In the genomic region with DNA sequence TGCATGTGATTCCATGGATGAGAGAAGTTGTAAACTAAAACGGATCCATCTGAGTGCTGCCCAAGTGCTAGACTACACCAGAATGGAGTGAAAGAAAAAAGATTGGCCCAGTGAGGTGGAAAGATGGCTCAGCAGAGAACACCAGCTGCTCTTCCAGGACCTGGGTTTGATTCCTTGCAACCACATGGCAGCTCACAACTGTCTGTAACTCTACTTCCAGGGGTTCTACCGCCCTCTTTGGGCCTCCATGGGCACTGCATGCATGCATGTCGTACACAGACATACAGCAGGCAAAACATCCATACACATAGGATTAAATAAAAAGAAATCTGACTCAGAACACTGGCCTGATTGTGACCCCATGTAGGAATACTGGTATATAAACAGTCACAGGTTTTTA, we compare ENCODE assay signal across 9 mouse cellular contexts. TPM values are rescaled to one million over a fixed set of nuclear protein-coding genes. Genes with fewer than 3 reads are reported as not detected.
DNase-seq lines count a peak whose midpoint lies in the region; ATAC-seq and TF ChIP-seq lines count a peak whose summit lies in the region.
"Had no signal": no experiment of that assay in that cellular context is flagged by ENCODE, and none has a peak within 500 bp of the region (broad histone marks: within the 10 kb centered on the region; RNA-seq: fewer than 3 reads in every experiment).

No protein-coding gene starts in this region.

- no peak overlapping the region for H3K9ac ChIP-seq in ES-Bruce4 (ENCODE audit: low read depth, poor library complexity, severe bottlenecking)

- H3K4me3 ChIP-seq in kidney, adult 2 months (ENCODE audit: insufficient read depth, low read depth, low read length) = no peak overlapping the region
- H3K4me3 ChIP-seq in ES-Bruce4 (ENCODE audit: low read depth, low read length) = no peak overlapping the region
- no peak overlapping the region for H3K4me3 ChIP-seq in limb, embryonic 10.5 days

- H3K4me1 ChIP-seq in kidney, adult 2 months (ENCODE audit: control insufficient read depth, insufficient read depth, low read length) = no peaks in the 10 kb centered on the region
- H3K4me1 ChIP-seq in ES-Bruce4 (ENCODE audit: control insufficient read depth, insufficient read depth, low read length) = no peaks in the 10 kb centered on the region
- H3K4me1 ChIP-seq in limb, embryonic 10.5 days = peaks cover 29% of the 10 kb centered on the region

- no peak for DNase-seq in kidney, adult 2 months
- no peak for DNase-seq in kidney, adult 18-20 months
- peak; percentile 12 for DNase-seq in 3T3-L1 (ENCODE audit: low read depth, low spot score)
- no peak for DNase-seq in layer of hippocampus, adult 11-12 months (ENCODE audit: low spot score)
- DNase-seq in limb, embryonic 10.5 days (ENCODE audit: low spot score) = no peak
- DNase-seq: gastrocnemius, postnatal 25 days; lung, postnatal 10 days had no signal

- no peaks in the 10 kb centered on the region for H3K9me3 ChIP-seq in ES-Bruce4 (replicated peaks; ENCODE audit: control insufficient read depth, insufficient read depth, low read length, poor library complexity, severe bottlenecking)
- no peaks in the 10 kb centered on the region; the same call in 1 of the 2 replicates for H3K9me3 ChIP-seq in limb, embryonic 10.5 days (replicated peaks)

- WGBS in kidney, adult 2 months = 88% methylated on average over 3 of the region's 3 CpGs
- 78% methylated on average over 3 of the region's 3 CpGs for WGBS in limb, embryonic 10.5 days

- no peaks in the 10 kb centered on the region for H3K36me3 ChIP-seq in kidney, adult 2 months (ENCODE audit: control insufficient read depth, insufficient read depth, low read length)
- no peaks in the 10 kb centered on the region; the same call in 1 of the 2 replicates for H3K36me3 ChIP-seq in ES-Bruce4 (ENCODE audit: control insufficient read depth, insufficient read depth, low read length, poor library complexity, severe bottlenecking)
- H3K36me3 ChIP-seq in limb, embryonic 10.5 days = peaks cover 5% of the 10 kb centered on the region

- TF ChIP-seq EP300 in ES-Bruce4 (IDR thresholded peaks at IDR 0.05; ENCODE audit: insufficient read depth, low read depth, low read length) = no peak

- H3K27me3 ChIP-seq in kidney, adult 2 months (replicated peaks; ENCODE audit: control insufficient read depth, insufficient read depth, low read length) = no peaks in the 10 kb centered on the region
- H3K27me3 ChIP-seq in ES-Bruce4 (ENCODE audit: control insufficient read depth, insufficient read depth, low read length, poor library complexity, severe bottlenecking) = no peaks in the 10 kb centered on the region
- H3K27me3 ChIP-seq in limb, embryonic 10.5 days (ENCODE audit: low read depth, poor library complexity, severe bottlenecking) = no peaks in the 10 kb centered on the region

- no peak overlapping the region for H3K27ac ChIP-seq in kidney, adult 2 months (ENCODE audit: insufficient read depth, low read depth, low read length)
- no peak overlapping the region for H3K27ac ChIP-seq in ES-Bruce4 (ENCODE audit: insufficient read depth, low read length)
- no peak overlapping the region for H3K27ac ChIP-seq in limb, embryonic 10.5 days

- peak; percentile 52; the same call in 1 of the 2 replicates for ATAC-seq in granulocyte monocyte progenitor cell, adult 5-6 weeks (replicated peaks; ENCODE audit: poor library complexity, severe bottlenecking)

- TF ChIP-seq POLR2A in kidney, adult 2 months (IDR thresholded peaks at IDR 0.05; ENCODE audit: low read depth, low read length) = no peak
- TF ChIP-seq POLR2A in ES-Bruce4 (IDR thresholded peaks at IDR 0.05; ENCODE audit: insufficient read depth, low read length) = no peak

- peak; percentile 33; the same call in 1 of the 2 replicates for TF ChIP-seq CTCF in kidney, adult 2 months (conservative IDR thresholded peaks at IDR 0.05; ENCODE audit: insufficient read depth, insufficient read length, low read depth, low read length)
- peak; percentile 60 for TF ChIP-seq CTCF in ES-Bruce4 (IDR thresholded peaks at IDR 0.05; ENCODE audit: low read depth, low read length)

RNA-seq across cellular contexts. Expression of a gene that starts 52.9 kb away (rescaled TPM):
- 33.3 and 35.1 TPM in 2 replicates for polyA plus RNA-seq in kidney, adult 2 months (2012; rRNA removed)
- 18.3 and 18.5 TPM in 2 replicates for polyA plus RNA-seq in ES-Bruce4 (2011; ENCODE audit: insufficient read depth, insufficient read length, low read depth, missing spikeins)
- total RNA-seq in granulocyte monocyte progenitor cell, adult 5-6 weeks (2014; fragmentation: Nextera tagmentation) = 24.9 and 31.7 TPM in 2 replicates
- 15.8 and 21.1 TPM in 2 replicates for total RNA-seq in granulocyte monocyte progenitor cell, adult 5-6 weeks (2017)
- polyA plus RNA-seq in limb, embryonic 10.5 days (2016; fragmentation: Nextera tagmentation; extraction: Ambion mirVana) = 10.7 and 13.3 TPM in 2 replicates

RNA-seq across cellular contexts. Expression of a gene that starts 53.9 kb away (rescaled TPM):
- 6.2 and 7.0 TPM in 2 replicates for polyA plus RNA-seq in kidney, adult 2 months (2012; rRNA removed)
- 71.3 and 72.5 TPM in 2 replicates for polyA plus RNA-seq in ES-Bruce4 (2011; ENCODE audit: insufficient read depth, insufficient read length, low read depth, missing spikeins)
- total RNA-seq in granulocyte monocyte progenitor cell, adult 5-6 weeks (2014; fragmentation: Nextera tagmentation) = 3.0 and 7.8 TPM in 2 replicates
- 5.6 and 7.4 TPM in 2 replicates for total RNA-seq in granulocyte monocyte progenitor cell, adult 5-6 weeks (2017)
- polyA plus RNA-seq in limb, embryonic 10.5 days (2016; fragmentation: Nextera tagmentation; extraction: Ambion mirVana) = 27.1 and 34.4 TPM in 2 replicates
